Mouse (Mus musculus): ENCODE results near the gene Npc2.

GRCm38 (mm10) chr12:84745700-84746099 is 27.3 kb downstream of the Npc2 start:
- TF ChIP-seq CTCF (IDR thresholded peaks at IDR 0.05; ENCODE audit: extremely low read depth, insufficient read depth, insufficient read length, insufficient replicate concordance) (no peak), POLR2A (IDR thresholded peaks at IDR 0.05; ENCODE audit: low read depth, low read length) (no peak)
